Mouse (Mus musculus) spleen, adult 12 weeks (tissue): Measurements from ENCODE around the gene Plppr5.

Experiments used
- DNase-seq: peaks from one replicate; pipeline ENCODE4 v3.0.0; 2022; ENCODE audit warnings: low spot score

Plppr5 gene

GRCm38 (mm10) chr3:117708788-117709187, 134.2 kb downstream of the Plppr5 start:
- DNase-seq: no peak

- DNase-seq: no peak
Measured at GRCm38 (mm10) chr3:117716534-117717280, 142.1 kb downstream of the Plppr5 start.

GRCm38 (mm10) chr3:117723390-117723789, 148.8 kb downstream of the Plppr5 start:
- no peak for DNase-seq

- DNase-seq: no peak
Measured at GRCm38 (mm10) chr3:117724521-117724920, 149.9 kb downstream of the Plppr5 start.

- no peak for DNase-seq
Measured at GRCm38 (mm10) chr3:117725501-117725900, 150.9 kb downstream of the Plppr5 start.

- DNase-seq: no peak
Measured at GRCm38 (mm10) chr3:117728136-117728535, 153.5 kb downstream of the Plppr5 start.

- DNase-seq: no peak
Measured at GRCm38 (mm10) chr3:117729121-117730072, 154.8 kb downstream of the Plppr5 start.

- no peak for DNase-seq
Measured at GRCm38 (mm10) chr3:117731545-117731944, 156.9 kb downstream of the Plppr5 start.

GRCm38 (mm10) chr3:117732661-117733060, 158.0 kb downstream of the Plppr5 start:
- no peak for DNase-seq
